Mouse (Mus musculus) bone marrow, adult 2 months (tissue): ENCODE results near the gene Lpar2. TPM values are rescaled to one million over a fixed set of nuclear protein-coding genes. Genes with fewer than 3 reads are reported as not detected.

Source experiments
- H3K27ac ChIP-seq: fragments of 200-500 bp; 2 replicates; pipeline ENCODE4 v1.5.1; 2012; ENCODE audit warnings: low read depth, mild to moderate bottlenecking, control low read depth, inconsistent platforms, low read length; ENCODE audit not compliant: control insufficient read depth, poor library complexity, insufficient read depth
- H3K4me1 ChIP-seq: fragments of 200-500 bp; 2 replicates; pipeline ENCODE4 v1.6.1; 2011; ENCODE audit warnings: low read length; ENCODE audit not compliant: control insufficient read depth, insufficient read depth
- H3K4me3 ChIP-seq: fragments of 200-500 bp; replicated peaks from 2 replicates; pipeline ENCODE3; 2011; ENCODE audit warnings: mild to moderate bottlenecking, low read depth, low read length, control low read depth; ENCODE audit not compliant: control insufficient read depth
- CTCF ChIP-seq: fragments of 200-500 bp; IDR thresholded peaks from 2 replicates; pipeline ENCODE4 v1.5.1; 2011; ENCODE audit warnings: low read length, control low read depth; ENCODE audit not compliant: control insufficient read depth, insufficient read depth
- POLR2A ChIP-seq: fragments of 200-500 bp; IDR thresholded peaks from 2 replicates; pipeline ENCODE4 v1.6.1; 2011; ENCODE audit warnings: low read depth, mild to moderate bottlenecking, control low read depth, low read length, borderline replicate concordance; ENCODE audit not compliant: control insufficient read depth
- WGBS: fragments of 180-500 bp; shearing (Covaris S2); methylation state at CpG from one replicate; pipeline ENCODE4 v1.1.7; 2018; 5-methylcytosine and 5-hydroxymethylcytosine counted together
- polyA plus RNA-seq: library from polyadenylated mRNA; stranded (reverse); fragments of >200 nt; gene quantifications from 2 replicates; pipeline ENCODE4 v1.2.4, GENCODE M21; 2011; ENCODE audit warnings: low replicate concordance; ENCODE audit not compliant: missing spikeins, insufficient read depth, insufficient read length

The Lpar2 gene
- polyA plus RNA-seq, 1 experiment: 3.8 TPM

DNA sequence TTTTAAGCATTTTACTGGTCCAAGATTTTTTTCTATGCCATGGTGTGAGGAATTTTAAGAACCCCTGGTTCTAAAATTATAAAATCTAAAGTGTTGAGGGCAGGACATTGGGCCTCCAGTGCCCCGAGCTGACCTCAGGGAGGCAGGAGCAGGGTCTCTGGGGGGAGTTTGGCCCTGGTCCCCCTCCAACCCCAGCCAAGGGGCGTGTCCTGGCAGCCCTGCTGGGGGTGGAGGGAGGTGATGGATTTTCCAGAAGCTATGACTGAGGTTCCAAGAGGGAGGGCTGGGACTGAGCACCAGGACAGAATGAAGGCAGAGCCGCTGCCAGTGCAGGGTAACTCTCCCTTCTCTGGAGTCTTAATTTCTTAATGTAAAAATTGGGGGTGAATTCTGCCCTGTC is 55.8 kb downstream of the Lpar2 start:
- 82% methylated on average over 3 of the region's 3 CpGs for WGBS
- no peak overlapping the region for H3K27ac ChIP-seq
- H3K4me1 ChIP-seq: no peaks in the 10 kb centered on the region
- no peak overlapping the region for H3K4me3 ChIP-seq
- no peak for TF ChIP-seq POLR2A
- TF ChIP-seq CTCF: no peak

- Histone ChIP-seq H3K4me1 (no peaks in the 10 kb centered on the region), H3K27ac (no peak overlapping the region), H3K4me3 (no peak overlapping the region)
- 72% methylated on average over 8 of the region's 8 CpGs for WGBS
- TF ChIP-seq CTCF: no peak
- TF ChIP-seq POLR2A: no peak
These were observed 57.4 kb downstream of the Lpar2 start for GRCm38 (mm10) chr8:69879678-69880077.

Other genes starting within 250 kb of the Lpar2 start
- gene Zfp868, start 196.9 kb upstream of the Lpar2 start, polyA plus RNA-seq: 5.2 and 10.1 TPM in 2 replicates
- gene Zfp964, start 167.9 kb upstream of the Lpar2 start, polyA plus RNA-seq: 0.55 and 0.81 TPM in 2 replicates
- gene Zfp869, start 111.7 kb upstream of the Lpar2 start, polyA plus RNA-seq: 4.5 and 5.7 TPM in 2 replicates
- 3.6 and 6.2 TPM in 2 replicates for gene Zfp963, start 72.5 kb upstream of the Lpar2 start, polyA plus RNA-seq
- gene Gm20422, start 47.5 kb upstream of the Lpar2 start, polyA plus RNA-seq: 2.4 and 3.8 TPM in 2 replicates
- 22.2 and 44.4 TPM in 2 replicates for gene Atp13a1, start 31.3 kb upstream of the Lpar2 start, polyA plus RNA-seq
- 10.6 and 13.5 TPM in 2 replicates for gene Zfp866, start 31.3 kb upstream of the Lpar2 start, polyA plus RNA-seq
- gene Gmip, start 13.8 kb upstream of the Lpar2 start, polyA plus RNA-seq: 45.7 and 112 TPM in 2 replicates
- gene Pbx4, start 10.1 kb downstream of the Lpar2 start, polyA plus RNA-seq: 5.9 and 9.7 TPM in 2 replicates
- gene Cilp2, start 65.3 kb downstream of the Lpar2 start, polyA plus RNA-seq: not detected in 2 replicates
- gene Tssk6, start 79.8 kb downstream of the Lpar2 start, polyA plus RNA-seq: not detected in 2 replicates
- gene Ndufa13, start 80.1 kb downstream of the Lpar2 start, polyA plus RNA-seq: 41.2 and 61.7 TPM in 2 replicates
- gene Yjefn3, start 80.3 kb downstream of the Lpar2 start, polyA plus RNA-seq: not detected in 2 replicates
- 22.0 and 34.5 TPM in 2 replicates for gene Gatad2a, start 174.0 kb downstream of the Lpar2 start, polyA plus RNA-seq
- gene Mau2, start 220.3 kb downstream of the Lpar2 start, polyA plus RNA-seq: 29.7 and 51.9 TPM in 2 replicates
- gene Sugp1, start 220.4 kb downstream of the Lpar2 start, polyA plus RNA-seq: 19.1 and 26.4 TPM in 2 replicates